Mouse (Mus musculus) forebrain, embryonic 12.5 days (tissue): ENCODE data around the gene Ppie. TPM values are rescaled to one million over a fixed set of nuclear protein-coding genes. Genes with fewer than 3 reads are reported as not detected.
"Not testable (repeated sequence)": the region's sequence is repeated elsewhere in the genome, so short reads cannot be mapped to it uniquely, and the experiment has no call there.

Source experiments
- ATAC-seq: fragments of 200-750 bp; cut with Nextera tagmentation; 2 replicates; pipeline ENCODE4 v1.8.0; 2017; ENCODE audit warnings: moderate TSS enrichment; ENCODE audit not compliant: low FRiP score
- H3K27ac ChIP-seq: fragments of 300-500 bp; sonication (generic); 2 replicates; pipeline ENCODE4 v1.5.1; 2016; ENCODE audit warnings: mild to moderate bottlenecking
- H3K27me3 ChIP-seq: fragments of 300-500 bp; sonication (generic); 2 replicates; pipeline ENCODE4 v1.6.1; 2016; ENCODE audit warnings: mild to moderate bottlenecking
- H3K36me3 ChIP-seq: fragments of 300-500 bp; sonication (generic); replicated peaks from 2 replicates; pipeline ENCODE4 v1.6.1; 2016; ENCODE audit warnings: mild to moderate bottlenecking
- H3K4me1 ChIP-seq: fragments of 300-500 bp; sonication (generic); 2 replicates; pipeline ENCODE4 v1.6.1; 2016
- H3K4me2 ChIP-seq: fragments of 300-500 bp; sonication (generic); 2 replicates; pipeline ENCODE4 v1.6.1; 2016; ENCODE audit warnings: mild to moderate bottlenecking, moderate library complexity
- H3K4me3 ChIP-seq: fragments of 300-500 bp; sonication (generic); replicated peaks from 2 replicates; pipeline ENCODE4 v1.5.1; 2016; ENCODE audit warnings: mild to moderate bottlenecking
- H3K9ac ChIP-seq: fragments of 300-500 bp; sonication (generic); 2 replicates; pipeline ENCODE4 v1.6.1; 2016; ENCODE audit warnings: mild to moderate bottlenecking
- H3K9me3 ChIP-seq: fragments of 300-500 bp; sonication (generic); 2 replicates; pipeline ENCODE4 v1.6.1; 2016
- WGBS: fragments of 180-500 bp; shearing (Covaris S2); methylation state at CpG from one replicate; pipeline ENCODE4 v1.1.7; 2016; 5-methylcytosine and 5-hydroxymethylcytosine counted together
- polyA plus RNA-seq: library from polyadenylated mRNA; unstranded; fragments of >200 nt; fragmentation: Nextera tagmentation; extraction: Ambion mirVana; gene quantifications from 2 replicates; pipeline ENCODE4 v1.2.1, GENCODE M21; 2016

The Ppie gene
- polyA plus RNA-seq, 1 experiment from 2014 or later: 109 TPM

DNA sequence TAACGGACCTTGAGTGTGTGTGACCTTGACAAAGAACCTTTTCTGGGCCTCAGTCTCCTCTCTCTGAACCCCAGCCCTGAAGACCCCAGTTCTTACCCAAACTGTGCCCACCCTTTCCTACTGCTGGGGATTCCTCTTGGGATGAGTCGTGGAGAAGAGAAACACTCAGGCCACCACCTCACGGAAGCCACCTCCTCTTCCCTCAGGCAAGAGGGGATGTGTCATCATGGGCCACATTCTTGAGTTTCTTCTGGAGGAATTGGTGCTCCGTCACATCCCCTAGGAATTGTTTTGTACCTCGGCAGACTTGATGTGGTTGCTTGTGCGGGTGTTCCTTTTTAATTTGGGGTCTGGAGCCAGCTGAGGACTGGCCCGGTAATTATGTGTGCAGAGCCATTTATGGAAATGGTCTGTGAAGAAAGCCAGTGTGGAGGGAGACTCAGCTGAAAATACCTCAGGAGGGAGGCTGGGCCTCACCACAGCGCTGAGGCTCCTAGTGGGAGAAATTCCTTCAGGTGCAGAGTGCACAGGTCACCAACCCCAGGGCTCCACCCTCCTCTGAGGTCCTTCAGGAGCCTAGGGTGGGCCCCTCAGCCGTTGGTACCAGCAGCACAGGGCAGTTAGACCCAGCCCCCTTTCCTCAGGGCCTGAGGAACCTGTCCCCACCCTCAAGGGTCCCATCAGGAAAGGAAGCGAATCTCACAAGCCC lies 28.3 kb downstream of the Ppie start:
- not testable (repeated sequence) for H3K4me3 ChIP-seq, H3K9ac ChIP-seq, H3K27ac ChIP-seq, H3K4me2 ChIP-seq, H3K9me3 ChIP-seq, H3K36me3 ChIP-seq, H3K4me1 ChIP-seq, ATAC-seq
- peaks cover 20% of the 10 kb centered on the region for H3K27me3 ChIP-seq
- WGBS: 79% methylated on average over 10 of the region's 10 CpGs

DNA sequence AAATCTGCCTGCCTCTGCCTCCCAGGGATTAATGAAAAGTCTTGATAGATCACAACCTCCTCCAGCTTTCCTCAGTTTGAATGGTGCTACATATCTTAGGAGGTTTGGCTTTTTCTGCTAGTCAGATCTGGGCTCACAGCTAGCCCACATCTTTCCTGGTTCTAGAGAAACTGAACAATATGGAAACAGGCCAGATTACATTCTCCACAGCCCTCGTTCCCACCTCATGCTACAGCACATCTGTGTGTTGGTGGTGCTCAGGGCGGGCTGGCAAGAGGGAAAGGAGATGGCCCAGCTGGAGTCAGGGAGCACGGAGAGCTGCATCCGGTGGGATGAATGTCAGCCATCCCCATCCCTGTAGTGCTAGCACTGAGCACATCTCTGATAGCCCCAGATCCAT lies 29.0 kb downstream of the Ppie start:
- Histone ChIP-seq H3K36me3 (no peaks in the 10 kb centered on the region), H3K9me3 (no peaks in the 10 kb centered on the region), H3K9ac (no peak overlapping the region), H3K27me3 (peaks cover 22% of the 10 kb centered on the region), H3K4me1 (no peaks in the 10 kb centered on the region), H3K27ac (no peak overlapping the region), H3K4me2 (no peak overlapping the region), H3K4me3 (no peak overlapping the region)
- 89% methylated on average over 4 of the region's 4 CpGs for WGBS
- ATAC-seq: no peak

DNA sequence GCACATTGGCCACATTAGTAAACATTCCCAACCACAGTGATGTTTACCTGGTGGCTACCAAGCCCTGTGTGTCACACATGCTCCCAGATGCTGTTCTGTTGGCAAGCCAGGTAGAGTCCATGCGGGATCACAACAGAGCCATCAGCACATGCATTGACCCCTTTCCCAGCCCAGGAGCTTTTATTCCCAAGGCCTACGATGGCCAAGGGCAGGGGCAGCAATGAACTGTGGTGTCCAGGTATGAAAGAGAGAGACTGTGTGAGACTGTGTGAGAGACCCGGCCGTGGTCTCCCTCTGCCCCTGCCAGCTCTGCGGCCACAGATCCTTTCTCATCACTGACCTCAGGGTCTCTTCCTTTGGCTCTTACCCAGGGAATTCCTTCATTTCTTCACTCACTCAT lies 31.7 kb downstream of the Ppie start:
- no peaks in the 10 kb centered on the region for H3K9me3 ChIP-seq
- no peak for ATAC-seq
- peaks cover 43% of the 10 kb centered on the region for H3K27me3 ChIP-seq
- no peak overlapping the region for H3K9ac ChIP-seq
- H3K4me3 ChIP-seq: no peak overlapping the region
- H3K4me2 ChIP-seq: no peak overlapping the region
- no peaks in the 10 kb centered on the region for H3K36me3 ChIP-seq
- H3K4me1 ChIP-seq: peaks cover 11% of the 10 kb centered on the region
- WGBS: 90% methylated on average over 5 of the region's 5 CpGs
- no peak overlapping the region for H3K27ac ChIP-seq

DNA sequence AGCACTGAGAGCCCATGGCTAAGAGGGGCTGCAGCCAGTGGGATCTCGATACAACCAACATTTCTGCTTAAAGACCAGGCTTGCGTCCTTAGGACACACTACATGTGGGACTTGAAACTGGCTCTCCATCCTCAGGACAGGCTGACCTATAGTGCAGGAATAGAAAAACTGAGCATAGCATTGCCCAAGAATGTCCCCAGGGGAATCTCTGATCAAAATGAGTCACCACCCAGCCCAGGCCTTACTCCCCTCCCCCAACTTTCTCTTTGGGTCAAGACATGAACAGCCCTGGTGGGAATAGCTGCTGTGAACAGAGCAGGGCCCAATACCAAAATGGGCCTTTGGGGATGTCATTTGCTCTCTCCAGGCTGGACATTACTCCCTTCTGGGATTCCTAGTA lies 32.9 kb downstream of the Ppie start:
- WGBS: 89% methylated on average over 2 of the region's 2 CpGs
- Histone ChIP-seq H3K27ac (no peak overlapping the region), H3K4me1 (peaks cover 11% of the 10 kb centered on the region), H3K9ac (no peak overlapping the region), H3K4me2 (no peak overlapping the region), H3K36me3 (no peaks in the 10 kb centered on the region), H3K9me3 (no peaks in the 10 kb centered on the region), H3K4me3 (no peak overlapping the region), H3K27me3 (peaks cover 47% of the 10 kb centered on the region)
- ATAC-seq: no peak

DNA sequence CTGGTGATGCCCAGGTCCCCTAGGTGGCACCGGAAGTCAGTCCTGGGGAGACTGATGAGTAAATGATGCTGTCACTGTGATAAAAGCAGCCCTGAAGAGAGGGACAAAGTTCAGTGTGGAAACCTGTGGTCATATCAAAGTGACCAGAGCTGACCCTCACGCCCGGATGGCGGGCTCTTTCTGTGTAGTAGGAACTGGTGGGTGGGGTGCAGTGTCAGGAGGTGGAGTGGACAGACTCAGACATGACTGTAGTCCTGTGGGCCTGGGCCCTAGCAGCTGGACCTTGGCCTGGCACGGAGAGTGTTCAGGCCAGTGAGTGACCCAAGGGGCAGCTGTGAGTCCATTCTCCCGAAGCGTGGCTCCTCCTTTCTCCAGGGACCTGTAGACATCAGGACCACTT lies 33.8 kb downstream of the Ppie start:
- H3K9ac ChIP-seq, H3K27ac ChIP-seq, H3K4me3 ChIP-seq, H3K9me3 ChIP-seq, H3K4me2 ChIP-seq, H3K36me3 ChIP-seq, ATAC-seq: not testable (repeated sequence)
- Histone ChIP-seq H3K27me3 (peaks cover 47% of the 10 kb centered on the region), H3K4me1 (peaks cover 11% of the 10 kb centered on the region)
- WGBS: 89% methylated on average over 7 of the region's 7 CpGs

DNA sequence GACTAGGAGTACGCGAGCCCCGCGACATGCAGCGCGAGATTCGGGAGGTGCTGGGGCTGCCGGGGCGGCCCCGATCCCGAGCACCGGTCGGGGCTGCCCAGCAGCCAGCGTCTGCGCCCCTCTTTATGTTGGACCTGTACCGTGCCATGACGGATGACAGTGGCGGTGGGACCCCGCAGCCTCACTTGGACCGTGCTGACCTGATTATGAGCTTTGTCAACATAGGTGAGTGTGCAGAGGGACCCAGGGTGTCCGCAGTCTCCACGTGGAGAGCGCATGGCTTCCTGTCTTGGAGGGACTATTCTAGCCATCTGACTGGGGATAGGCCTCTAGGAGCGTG lies 34.3 kb downstream of the Ppie start:
- peak overlapping the region; percentile 48 for H3K4me2 ChIP-seq
- H3K27ac ChIP-seq: no peak overlapping the region
- 0 out of 2 replicates have a peak, but pooled peaks have one; percentile 30 for ATAC-seq
- H3K36me3 ChIP-seq: no peaks in the 10 kb centered on the region
- 22% methylated on average over 24 of the region's 24 CpGs for WGBS
- H3K4me1 ChIP-seq: peaks cover 11% of the 10 kb centered on the region
- peaks cover 47% of the 10 kb centered on the region for H3K27me3 ChIP-seq
- no peak overlapping the region for H3K9ac ChIP-seq
- peak overlapping the region; percentile 34 for H3K4me3 ChIP-seq
- H3K9me3 ChIP-seq: no peaks in the 10 kb centered on the region

DNA sequence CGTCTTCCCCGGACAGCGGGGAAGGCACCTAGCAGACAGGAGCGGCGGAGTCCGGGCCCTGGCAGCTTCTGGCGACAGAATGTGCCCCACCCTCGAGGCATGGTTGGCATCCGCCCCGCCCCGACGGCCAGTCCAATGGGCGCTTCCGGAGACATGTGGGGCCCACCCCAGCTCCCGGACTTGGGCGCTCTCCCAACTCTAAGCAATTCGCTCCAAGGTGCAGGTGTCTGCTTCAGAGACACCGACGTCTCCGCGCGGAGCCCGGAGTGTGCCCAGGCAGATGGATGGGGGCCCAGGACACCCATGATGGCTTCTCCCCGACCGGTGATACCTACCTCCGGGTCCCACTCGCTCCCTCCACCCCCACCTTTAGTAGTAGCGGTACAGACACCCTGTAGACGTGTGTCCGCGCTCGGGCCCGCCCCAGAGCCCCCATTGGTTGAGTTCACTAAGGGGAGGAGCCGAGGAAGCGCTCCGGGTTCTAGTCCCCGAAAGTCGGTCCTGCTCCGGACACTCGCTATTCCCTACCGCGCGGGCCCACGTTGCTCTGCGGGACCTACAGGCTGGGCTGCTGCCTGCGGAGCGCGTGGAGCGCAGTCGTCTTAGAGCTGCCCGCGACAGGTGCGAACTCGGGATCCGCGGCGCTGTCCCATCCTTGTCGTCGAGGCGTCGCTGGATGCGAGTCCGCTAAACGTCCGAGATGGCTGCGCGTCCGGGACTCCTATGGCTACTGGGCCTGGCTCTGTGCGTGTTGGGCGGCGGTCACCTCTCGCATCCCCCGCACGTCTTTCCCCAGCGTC lies 34.9 kb downstream of the Ppie start, which contains the start of gene Bmp8b:
TSS of gene Bmp8b (plus strand) at position 515 of the 800 bp plus-strand sequence.
- Histone ChIP-seq H3K4me1 (peaks cover 11% of the 10 kb centered on the region), H3K36me3 (no peaks in the 10 kb centered on the region), H3K4me2 (peak within 1 kb of the TSS; percentile 48), H3K9ac (no peak within 1 kb of the TSS), H3K27ac (no peak within 1 kb of the TSS), H3K27me3 (peaks cover 47% of the 10 kb centered on the region), H3K9me3 (no peaks in the 10 kb centered on the region), H3K4me3 (peak within 1 kb of the TSS; percentile 34)
- WGBS: 4% methylated on average over 75 of the region's 75 CpGs
- peak; percentile 49; the same call in 1 of the 2 replicates for ATAC-seq

DNA sequence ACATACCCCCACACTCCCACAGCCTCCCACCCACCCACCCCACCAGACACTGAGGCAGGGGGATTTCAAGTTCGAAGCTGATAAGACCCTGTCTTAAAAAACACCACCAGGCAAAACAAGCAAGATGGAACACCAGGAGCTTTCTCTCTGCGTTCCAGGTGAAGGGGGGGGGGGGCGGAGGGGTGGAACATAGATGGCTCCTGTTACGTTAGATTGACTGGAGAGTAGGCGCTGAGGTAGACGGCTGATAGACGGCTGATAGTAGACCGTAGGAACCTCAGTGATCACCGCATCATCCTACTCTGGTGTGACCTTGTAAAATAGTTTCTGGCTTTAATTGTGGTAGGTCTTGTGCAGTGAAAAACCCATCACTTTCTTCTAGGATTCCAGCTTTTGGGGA lies 45.9 kb downstream of the Ppie start:
- WGBS: 80% methylated on average over 8 of the region's 9 CpGs
- H3K9ac ChIP-seq: no peak overlapping the region
- no peaks in the 10 kb centered on the region for H3K27me3 ChIP-seq
- no peak overlapping the region for H3K27ac ChIP-seq
- H3K9me3 ChIP-seq: no peaks in the 10 kb centered on the region
- no peak overlapping the region for H3K4me2 ChIP-seq
- no peaks in the 10 kb centered on the region for H3K4me1 ChIP-seq
- no peaks in the 10 kb centered on the region for H3K36me3 ChIP-seq
- ATAC-seq: no peak
- no peak overlapping the region for H3K4me3 ChIP-seq

DNA sequence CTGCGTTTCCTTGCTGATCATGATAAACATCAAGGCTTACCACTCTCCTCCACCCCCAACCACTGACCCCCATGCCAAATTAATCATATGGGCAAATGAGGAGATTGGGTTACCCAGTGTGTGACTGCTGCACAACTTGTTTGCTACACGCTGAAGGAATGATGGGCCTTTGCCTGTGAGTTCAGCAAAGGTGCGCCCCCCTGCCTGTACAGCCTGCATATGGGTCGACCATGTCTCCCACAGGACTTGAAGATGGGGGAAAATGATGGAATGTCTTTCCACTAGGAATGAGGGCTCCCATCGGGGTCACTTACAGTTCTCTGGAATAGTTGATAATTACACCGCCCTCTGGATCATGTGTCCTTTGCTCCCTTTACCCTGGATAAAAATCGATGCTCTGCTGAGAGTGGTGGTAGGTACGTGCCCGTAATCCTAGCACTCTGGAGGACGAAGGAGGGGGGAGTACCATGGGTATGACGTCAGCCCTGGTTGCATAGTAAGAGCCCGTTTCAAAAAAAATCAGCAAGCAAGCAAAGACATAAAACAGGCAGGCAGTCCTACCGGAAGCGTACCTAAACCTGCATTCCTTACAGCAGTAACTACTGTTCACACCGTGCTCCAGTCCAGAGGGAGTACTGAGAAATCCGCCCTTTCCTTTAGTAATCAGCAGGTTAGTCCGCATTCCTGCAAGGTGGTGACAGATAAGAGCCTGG lies 46.5 kb downstream of the Ppie start:
- no peaks in the 10 kb centered on the region for H3K4me1 ChIP-seq
- H3K36me3 ChIP-seq: no peaks in the 10 kb centered on the region
- H3K27ac ChIP-seq: no peak overlapping the region
- H3K4me3 ChIP-seq: no peak overlapping the region
- no peak for ATAC-seq
- no peaks in the 10 kb centered on the region for H3K27me3 ChIP-seq
- no peak overlapping the region for H3K9ac ChIP-seq
- WGBS: 68% methylated on average over 17 of the region's 17 CpGs
- H3K4me2 ChIP-seq: no peak overlapping the region
- H3K9me3 ChIP-seq: no peaks in the 10 kb centered on the region

DNA sequence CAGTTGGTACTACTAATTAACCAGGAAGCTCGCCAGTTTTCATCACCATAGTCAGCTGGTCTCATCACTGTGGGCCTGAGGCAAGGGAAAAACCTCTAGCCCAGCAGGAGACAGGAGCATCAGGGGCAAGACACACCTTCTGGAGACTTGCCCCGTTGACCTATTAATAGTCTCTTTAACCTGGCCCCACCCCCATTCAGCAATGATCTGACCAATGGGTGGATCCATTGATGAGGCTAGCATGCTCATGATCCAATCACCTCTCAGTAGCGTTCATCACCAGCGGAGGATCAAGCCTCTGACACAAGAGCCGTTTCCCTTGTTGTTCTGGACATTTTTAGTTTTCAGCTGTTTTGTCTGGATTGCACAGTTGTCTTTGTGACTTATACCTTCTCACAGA lies 47.1 kb downstream of the Ppie start:
- WGBS: 84% methylated on average over 5 of the region's 5 CpGs
- no peak overlapping the region for H3K9ac ChIP-seq
- H3K4me1 ChIP-seq: no peaks in the 10 kb centered on the region
- H3K36me3 ChIP-seq: no peaks in the 10 kb centered on the region
- no peak overlapping the region for H3K27ac ChIP-seq
- no peak for ATAC-seq
- H3K4me3 ChIP-seq: no peak overlapping the region
- no peaks in the 10 kb centered on the region for H3K27me3 ChIP-seq
- no peaks in the 10 kb centered on the region for H3K9me3 ChIP-seq
- H3K4me2 ChIP-seq: no peak overlapping the region

DNA sequence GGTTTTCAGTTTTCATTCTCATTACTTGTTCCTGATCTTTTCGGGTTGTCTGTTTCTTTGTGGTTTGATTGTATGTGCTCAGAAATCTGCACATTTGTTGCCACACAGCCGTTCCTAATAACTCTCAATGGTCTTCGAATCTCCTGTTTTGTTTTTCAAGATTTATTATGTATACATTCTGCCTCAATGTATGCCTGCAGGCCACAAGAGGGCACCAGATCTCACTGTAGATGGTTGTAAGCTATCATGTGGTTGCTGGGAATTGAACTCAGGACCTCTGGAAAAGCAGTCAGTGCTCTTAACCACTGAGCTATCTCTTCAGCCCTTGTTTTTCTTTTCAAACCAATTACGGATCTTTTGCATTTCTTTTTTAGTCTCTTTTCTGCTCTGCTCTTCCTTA lies 53.4 kb downstream of the Ppie start:
- Histone ChIP-seq H3K4me2 (no peak overlapping the region), H3K27me3 (no peaks in the 10 kb centered on the region), H3K4me3 (no peak overlapping the region), H3K27ac (no peak overlapping the region), H3K4me1 (peaks cover 5% of the 10 kb centered on the region; the same call in 1 of the 2 replicates), H3K9me3 (no peaks in the 10 kb centered on the region), H3K36me3 (no peaks in the 10 kb centered on the region), H3K9ac (no peak overlapping the region)
- ATAC-seq: no peak
- WGBS: 90% methylated on average over 4 of the region's 4 CpGs

DNA sequence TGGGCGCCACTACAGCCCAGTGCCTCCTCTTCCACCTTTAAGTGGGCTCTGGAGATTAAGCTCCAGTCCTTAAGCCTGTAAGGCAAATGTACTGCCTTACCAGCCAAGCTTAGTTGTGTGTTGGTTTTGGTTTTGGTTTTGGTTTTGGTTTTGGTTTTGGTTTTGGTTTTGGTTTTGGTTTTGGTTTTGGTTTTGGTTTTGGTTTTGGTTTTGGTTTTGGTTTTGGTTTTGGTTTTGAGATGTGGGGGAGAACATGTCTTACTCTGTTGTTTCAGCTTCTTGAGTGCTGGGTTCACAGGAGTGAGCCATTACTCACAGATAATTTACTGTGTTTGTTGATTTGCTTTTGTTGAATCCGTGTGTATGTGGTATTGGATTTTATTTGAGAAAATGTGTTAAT lies 54.5 kb downstream of the Ppie start:
- peaks cover 5% of the 10 kb centered on the region; the same call in 1 of the 2 replicates for H3K4me1 ChIP-seq
- no peak overlapping the region for H3K4me3 ChIP-seq
- H3K4me2 ChIP-seq: no peak overlapping the region
- no peaks in the 10 kb centered on the region for H3K36me3 ChIP-seq
- H3K27ac ChIP-seq: no peak overlapping the region
- H3K9me3 ChIP-seq: no peaks in the 10 kb centered on the region
- H3K9ac ChIP-seq: no peak overlapping the region
- no peak for ATAC-seq
- H3K27me3 ChIP-seq: no peaks in the 10 kb centered on the region
- WGBS: 79% methylated on average over 2 of the region's 2 CpGs
